Mouse (Mus musculus): ENCODE measurements around the gene Gns. TPM values are rescaled to one million over a fixed set of nuclear protein-coding genes. Genes with fewer than 3 reads are reported as not detected.

The Gns gene
- total RNA-seq, 1 experiment = 61.0 TPM

DNA sequence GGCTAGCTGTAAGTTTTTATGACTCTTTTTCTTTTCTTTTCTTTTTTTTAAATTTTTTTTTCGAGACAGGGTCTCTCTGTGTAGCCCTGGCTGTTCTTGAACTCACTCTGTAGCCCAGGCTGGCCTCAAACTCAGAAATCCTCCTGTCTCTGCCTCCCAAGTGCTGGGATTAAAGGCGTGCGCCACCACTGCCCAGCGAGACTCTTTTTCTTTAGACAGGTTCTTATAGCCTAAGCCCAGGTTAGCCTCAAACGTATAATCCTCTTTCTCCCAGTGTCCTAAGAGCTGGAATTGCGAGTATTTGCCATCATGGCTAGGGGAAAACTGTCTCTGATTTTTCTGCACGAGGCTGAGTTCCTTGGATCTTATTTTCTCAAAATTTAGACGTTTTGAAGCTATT is 1.7 kb upstream of the Gns start:
- Histone ChIP-seq H3K4me3 (ENCODE audit: insufficient read depth in 1 of 2, low read depth in 1 of 2, low read length in 2 of 2, poor library complexity in 1 of 2, severe bottlenecking in 1 of 2) (no peak overlapping the region), H3K36me3 (ENCODE audit: control insufficient read depth, insufficient read depth, low read length, poor library complexity, severe bottlenecking) (peaks cover 5% of the 10 kb centered on the region; the same call in 1 of the 2 replicates), H3K4me1 (ENCODE audit: control insufficient read depth in 2 of 2, insufficient read depth in 2 of 2, low read length in 2 of 2, poor library complexity in 1 of 2) (peaks cover 0 to 4% of the 10 kb centered on the region in 2 experiments; a peak in 1 of 4 replicates), H3K9ac (ENCODE audit: insufficient read depth, low read depth, low read length, poor library complexity, severe bottlenecking) (no peak overlapping the region), H3K27ac (ENCODE audit: insufficient read depth, low read depth, low read length, poor library complexity, severe bottlenecking) (no peak overlapping the region), H3K9me3 (ENCODE audit: control insufficient read depth, insufficient read depth, low read depth, low read length) (no peaks in the 10 kb centered on the region)
- TF ChIP-seq ZC3H11A (IDR thresholded peaks at IDR 0.05; ENCODE audit: borderline replicate concordance, low read depth, low read length) (no peak), HCFC1 (IDR thresholded peaks at IDR 0.05; ENCODE audit: borderline replicate concordance, insufficient read depth, low read length) (no peak), CHD2 (IDR thresholded peaks at IDR 0.05; ENCODE audit: low read depth, low read length) (no peak), ZNF384 (IDR thresholded peaks at IDR 0.05; ENCODE audit: low read depth, low read length) (no peak), MAFK (IDR thresholded peaks at IDR 0.05; ENCODE audit: insufficient read depth, low read depth, low read length) (no peak)
- DNase-seq (ENCODE audit: low read depth, low spot score) = no peak
- in situ Hi-C loops (cut with MboI; ENCODE audit: low sequenced_read_pairs in 2 of 2, unreplicated experiment in 2 of 2) = no loop called here

- DNase-seq (ENCODE audit: low read depth, low spot score) = no peak
- Histone ChIP-seq H3K36me3 (ENCODE audit: control insufficient read depth, insufficient read depth, low read length, poor library complexity, severe bottlenecking) (peaks cover 5% of the 10 kb centered on the region; the same call in 1 of the 2 replicates), H3K4me1 (ENCODE audit: control insufficient read depth in 2 of 2, insufficient read depth in 2 of 2, low read length in 2 of 2, poor library complexity in 1 of 2) (peaks cover 0 to 4% of the 10 kb centered on the region in 2 experiments; a peak in 1 of 4 replicates), H3K4me3 (ENCODE audit: insufficient read depth in 1 of 2, low read depth in 1 of 2, low read length in 2 of 2, poor library complexity in 1 of 2, severe bottlenecking in 1 of 2) (peak overlapping the region; percentile 71 to 86), H3K9ac (ENCODE audit: insufficient read depth, low read depth, low read length, poor library complexity, severe bottlenecking) (no peak overlapping the region), H3K27ac (ENCODE audit: insufficient read depth, low read depth, low read length, poor library complexity, severe bottlenecking) (no peak overlapping the region), H3K9me3 (ENCODE audit: control insufficient read depth, insufficient read depth, low read depth, low read length) (no peaks in the 10 kb centered on the region)
- TF ChIP-seq HCFC1 (IDR thresholded peaks at IDR 0.05; ENCODE audit: borderline replicate concordance, insufficient read depth, low read length) (no peak), CHD2 (IDR thresholded peaks at IDR 0.05; ENCODE audit: low read depth, low read length) (no peak), MAFK (IDR thresholded peaks at IDR 0.05; ENCODE audit: insufficient read depth, low read depth, low read length) (no peak), ZC3H11A (IDR thresholded peaks at IDR 0.05; ENCODE audit: borderline replicate concordance, low read depth, low read length) (no peak), ZNF384 (IDR thresholded peaks at IDR 0.05; ENCODE audit: low read depth, low read length) (no peak)
- in situ Hi-C loops (cut with MboI; ENCODE audit: low sequenced_read_pairs in 2 of 2, unreplicated experiment in 2 of 2) = no loop called here
These were observed 584 bp upstream of the Gns start for GRCm38 (mm10) chr10:121364306-121364705.

DNA sequence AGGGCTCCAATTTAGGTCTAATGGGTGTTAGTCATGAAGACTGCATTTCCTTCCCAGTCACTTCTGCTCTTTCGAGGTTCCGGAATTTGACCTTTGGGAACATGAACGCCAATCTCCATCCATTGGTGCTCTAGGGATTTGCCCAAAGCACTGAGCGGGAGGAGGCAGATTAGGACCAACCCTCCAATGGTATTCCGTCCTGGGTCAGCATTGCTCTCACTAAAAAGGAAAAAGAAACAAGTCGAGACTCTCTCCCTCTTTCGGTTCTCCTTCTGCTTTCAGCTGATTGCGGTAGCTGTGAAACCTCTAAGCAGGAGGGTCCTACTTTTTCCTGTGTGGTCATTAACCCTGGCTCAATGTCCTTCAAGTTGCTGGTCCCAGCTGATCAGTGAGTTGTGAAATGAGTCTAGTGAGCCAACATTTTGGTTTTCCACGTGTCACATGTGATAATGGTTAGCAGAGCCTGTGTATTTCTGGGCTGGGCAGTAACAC is 937 bp downstream of the Gns start:
- Histone ChIP-seq H3K27ac (ENCODE audit: insufficient read depth, low read depth, low read length, poor library complexity, severe bottlenecking) (no peak overlapping the region), H3K4me1 (ENCODE audit: control insufficient read depth in 2 of 2, insufficient read depth in 2 of 2, low read length in 2 of 2, poor library complexity in 1 of 2) (peaks cover 0 to 4% of the 10 kb centered on the region in 2 experiments; a peak in 1 of 4 replicates), H3K9ac (ENCODE audit: insufficient read depth, low read depth, low read length, poor library complexity, severe bottlenecking) (peak overlapping the region; percentile 88; the same call in 1 of the 2 replicates), H3K4me3 (ENCODE audit: insufficient read depth in 1 of 2, low read depth in 1 of 2, low read length in 2 of 2, poor library complexity in 1 of 2, severe bottlenecking in 1 of 2) (peak overlapping the region; percentile 71 to 86), H3K36me3 (ENCODE audit: control insufficient read depth, insufficient read depth, low read length, poor library complexity, severe bottlenecking) (peaks cover 5% of the 10 kb centered on the region; the same call in 1 of the 2 replicates), H3K9me3 (ENCODE audit: control insufficient read depth, insufficient read depth, low read depth, low read length) (no peaks in the 10 kb centered on the region)
- DNase-seq (ENCODE audit: low read depth, low spot score) = no peak
- in situ Hi-C loops (cut with MboI; ENCODE audit: low sequenced_read_pairs in 2 of 2, unreplicated experiment in 2 of 2) = no loop called here
- TF ChIP-seq CHD2 (IDR thresholded peaks at IDR 0.05; ENCODE audit: low read depth, low read length) = no peak
- no peak for TF ChIP-seq MAFK (IDR thresholded peaks at IDR 0.05; ENCODE audit: insufficient read depth, low read depth, low read length)
- no peak for TF ChIP-seq ZC3H11A (IDR thresholded peaks at IDR 0.05; ENCODE audit: borderline replicate concordance, low read depth, low read length)
- no peak for TF ChIP-seq ZNF384 (IDR thresholded peaks at IDR 0.05; ENCODE audit: low read depth, low read length)
- TF ChIP-seq HCFC1 (IDR thresholded peaks at IDR 0.05; ENCODE audit: borderline replicate concordance, insufficient read depth, low read length) = no peak

DNA sequence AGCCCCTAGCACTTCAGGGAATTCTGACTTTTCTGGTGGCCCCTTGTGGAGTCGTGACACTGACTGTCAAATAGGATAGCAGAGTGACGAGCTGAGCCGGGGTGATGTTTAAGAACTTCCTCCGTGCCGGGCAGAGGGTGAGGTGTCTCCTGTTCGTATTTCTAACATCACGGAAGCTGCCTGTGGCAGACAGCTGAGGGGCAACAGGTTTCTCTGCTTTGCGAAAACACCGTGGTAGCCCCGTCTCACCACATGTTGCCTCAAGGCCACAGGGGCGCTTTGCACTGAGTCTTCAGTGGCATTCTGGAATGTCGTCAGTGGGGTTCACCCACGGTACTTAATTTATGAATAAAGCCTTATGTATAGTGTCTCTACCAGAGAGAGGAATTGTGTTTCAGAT is 2.4 kb downstream of the Gns start:
- Histone ChIP-seq H3K36me3 (ENCODE audit: control insufficient read depth, insufficient read depth, low read length, poor library complexity, severe bottlenecking) (peaks cover 5% of the 10 kb centered on the region; the same call in 1 of the 2 replicates), H3K9me3 (ENCODE audit: control insufficient read depth, insufficient read depth, low read depth, low read length) (no peaks in the 10 kb centered on the region), H3K27ac (ENCODE audit: insufficient read depth, low read depth, low read length, poor library complexity, severe bottlenecking) (no peak overlapping the region), H3K4me3 (ENCODE audit: insufficient read depth in 1 of 2, low read depth in 1 of 2, low read length in 2 of 2, poor library complexity in 1 of 2, severe bottlenecking in 1 of 2) (no peak overlapping the region), H3K9ac (ENCODE audit: insufficient read depth, low read depth, low read length, poor library complexity, severe bottlenecking) (no peak overlapping the region), H3K4me1 (ENCODE audit: control insufficient read depth in 2 of 2, insufficient read depth in 2 of 2, low read length in 2 of 2, poor library complexity in 1 of 2) (peaks cover 0 to 4% of the 10 kb centered on the region in 2 experiments; a peak in 1 of 4 replicates)
- no peak for DNase-seq (ENCODE audit: low read depth, low spot score)
- in situ Hi-C loops (cut with MboI; ENCODE audit: low sequenced_read_pairs in 2 of 2, unreplicated experiment in 2 of 2) = no loop called here
- TF ChIP-seq ZC3H11A (IDR thresholded peaks at IDR 0.05; ENCODE audit: borderline replicate concordance, low read depth, low read length) (no peak), HCFC1 (IDR thresholded peaks at IDR 0.05; ENCODE audit: borderline replicate concordance, insufficient read depth, low read length) (no peak)
